Mouse (Mus musculus): ENCODE results near the gene Prrt4.

DNA sequence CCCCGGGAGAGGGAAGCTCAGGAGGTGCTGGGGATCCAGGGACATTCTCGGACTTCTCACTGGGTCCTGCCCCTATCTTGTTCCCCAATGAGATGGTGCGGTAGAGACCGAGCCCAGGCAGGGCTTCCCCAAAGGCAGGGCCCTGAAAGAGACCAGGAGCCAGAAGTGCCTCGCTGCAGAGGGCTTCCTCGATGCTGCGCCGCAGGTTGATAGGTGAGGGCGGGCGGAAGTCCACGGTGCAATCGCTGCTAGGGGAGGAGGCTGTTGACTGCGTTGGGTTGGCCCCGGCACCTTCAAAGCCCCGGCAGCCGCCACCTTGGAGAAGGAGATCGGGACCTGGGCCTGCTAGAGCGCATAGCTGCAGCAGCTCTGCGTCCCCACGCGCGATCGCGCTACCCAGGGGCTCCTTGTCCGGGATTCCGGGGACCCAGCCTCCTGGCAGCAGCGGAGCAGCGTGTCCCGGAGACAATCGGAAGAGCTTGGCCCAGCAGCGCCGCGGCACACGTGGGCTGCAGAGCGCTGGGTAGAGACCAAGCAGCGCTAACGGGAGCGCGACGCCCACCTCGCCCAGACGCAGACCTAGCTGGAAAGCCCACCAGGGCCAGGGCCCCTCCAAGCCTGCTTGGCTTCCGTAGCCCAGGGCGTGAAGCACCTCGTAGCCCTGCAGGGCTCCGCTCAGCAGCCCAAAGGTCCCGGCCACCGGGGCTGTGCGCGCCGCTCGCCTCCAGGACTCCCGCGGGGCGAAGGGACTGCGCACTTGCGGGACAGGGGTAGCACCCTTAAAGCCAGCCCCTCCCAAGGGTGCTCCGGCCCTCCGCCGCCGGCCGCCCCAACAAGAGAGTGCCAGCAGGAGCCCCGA, 9.1 kb downstream of the Prrt4 start:
- TF ChIP-seq CTCF (conservative IDR thresholded peaks at IDR 0.05; ENCODE audit: low read length) (no peak), POU5F1 (IDR thresholded peaks at IDR 0.05; ENCODE audit: borderline replicate concordance, low read length) (no peak), NANOG (IDR thresholded peaks at IDR 0.05; ENCODE audit: borderline replicate concordance, low read length) (no peak)
